Mouse (Mus musculus) bone marrow, adult 2 months (tissue): ENCODE results near the gene Dclk1.

Experiments used
- CTCF ChIP-seq: fragments of 200-500 bp; IDR thresholded peaks from 2 replicates; pipeline ENCODE4 v1.5.1; 2011; ENCODE audit warnings: low read length, control low read depth; ENCODE audit not compliant: control insufficient read depth, insufficient read depth
- POLR2A ChIP-seq: fragments of 200-500 bp; IDR thresholded peaks from 2 replicates; pipeline ENCODE4 v1.6.1; 2011; ENCODE audit warnings: low read depth, mild to moderate bottlenecking, control low read depth, low read length, borderline replicate concordance; ENCODE audit not compliant: control insufficient read depth

DNA sequence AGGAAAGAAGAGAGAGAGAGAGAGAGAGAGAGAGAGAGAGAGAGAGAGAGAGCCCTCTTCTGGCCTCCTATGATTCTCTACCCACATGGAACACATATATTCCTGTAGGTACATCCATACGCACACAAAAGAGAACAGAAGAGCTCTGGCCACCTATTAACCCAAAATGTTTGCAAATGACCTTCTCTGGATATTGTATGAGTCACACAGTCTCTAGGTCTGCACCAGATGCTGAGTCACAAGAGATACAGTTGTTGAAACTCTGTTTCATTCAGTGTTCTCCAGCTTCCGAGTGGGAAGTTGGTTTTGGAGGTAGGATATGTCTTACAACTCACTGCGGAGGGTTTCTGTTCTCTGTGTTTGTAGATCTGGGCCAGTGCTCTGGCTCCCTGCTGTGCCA is 78.4 kb downstream of the Dclk1 start:
- TF ChIP-seq POLR2A (no peak), CTCF (no peak)
